Mouse (Mus musculus): ENCODE results near the gene Gm20509. TPM values are rescaled to one million over a fixed set of nuclear protein-coding genes. Genes with fewer than 3 reads are reported as not detected.

Gene Gm20509
- total and polyA plus RNA-seq, 3 experiments: not detected

DNA sequence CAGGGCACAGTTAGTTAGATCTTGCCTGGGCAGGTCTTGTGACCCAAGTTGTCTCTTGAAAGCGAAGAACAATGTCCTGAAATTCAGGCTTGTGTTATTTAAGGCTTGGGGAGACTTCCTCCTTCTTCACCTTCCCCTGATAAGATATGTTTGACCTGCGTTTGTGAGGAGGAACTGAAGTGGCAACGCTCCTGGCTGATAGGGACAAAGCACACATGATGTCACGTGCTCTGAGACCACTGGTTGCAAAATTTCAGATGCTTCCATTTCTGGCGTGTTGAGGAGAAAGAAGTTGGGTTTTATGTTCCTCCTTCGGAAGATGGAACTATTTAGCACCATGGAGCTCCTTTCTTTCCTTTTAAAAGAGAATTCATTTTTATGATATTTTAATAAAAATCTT is 16.4 kb upstream of the Gm20509 start:
- DNase-seq (ENCODE audit: extremely low read depth): no peak
- peaks cover 12 to 36% of the 10 kb centered on the region in 2 experiments for H3K36me3 ChIP-seq (replicated peaks in 1 of 2; ENCODE audit: control insufficient read depth in 1 of 2, insufficient read depth in 1 of 2, low read length in 1 of 2)
- H3K9me3 ChIP-seq (replicated peaks; ENCODE audit: low read length): no peaks in the 10 kb centered on the region
- H3K9ac ChIP-seq (ENCODE audit: insufficient read depth, low read depth): no peak overlapping the region
- H3K4me3 ChIP-seq (replicated peaks in 1 of 3; ENCODE audit: low read depth in 2 of 3, low read length in 2 of 3, poor library complexity in 1 of 3): no peak overlapping the region
- H3K79me2 ChIP-seq (replicated peaks; ENCODE audit: control insufficient read depth, extremely low read depth, insufficient read depth, poor library complexity, severe bottlenecking): no peaks in the 10 kb centered on the region
- in situ Hi-C loops (cut with MboI; ENCODE audit: low pct_ligation_motif_present, low pct_unique_long_range_greater_than_20kb, low sequenced_read_pairs): loop anchor here (25.0 kb wide), 1 partner anchor 324 kb away; no protein-coding TSS in a partner anchor
- peaks cover 7 to 83% of the 10 kb centered on the region in 2 experiments; a peak in 3 of 4 replicates for H3K4me1 ChIP-seq (ENCODE audit: control insufficient read depth in 1 of 2, insufficient read depth in 2 of 2)
- dilution Hi-C loops (cut with MboI; ENCODE audit: extremely low pct_ligation_motif_present, extremely low pct_unique_long_range_greater_than_20kb, low sequenced_read_pairs): no loop called here
- no peak overlapping the region for H3K27ac ChIP-seq (ENCODE audit: insufficient read depth, low read depth)
- H3K27me3 ChIP-seq (replicated peaks): no peaks in the 10 kb centered on the region
- TF ChIP-seq E2F4 (IDR thresholded peaks at IDR 0.05; ENCODE audit: insufficient replicate concordance, low read depth, low read length) (no peak), TCF12 (IDR thresholded peaks at IDR 0.05; ENCODE audit: low read depth, low read length) (no peak), GABPA (IDR thresholded peaks at IDR 0.05; ENCODE audit: insufficient replicate concordance, low read depth, low read length) (no peak), RCOR1 (conservative IDR thresholded peaks at IDR 0.05; ENCODE audit: low read depth, low read length) (no peak), KAT2A (IDR thresholded peaks at IDR 0.05; ENCODE audit: insufficient replicate concordance, low read length) (no peak), NRF1 (IDR thresholded peaks at IDR 0.05; ENCODE audit: low read depth, low read length) (no peak), CHD1 (IDR thresholded peaks at IDR 0.05; ENCODE audit: low read depth, low read length) (no peak), MAFK (IDR thresholded peaks at IDR 0.05; ENCODE audit: insufficient replicate concordance, low read length) (no peak), MAZ (IDR thresholded peaks at IDR 0.05; ENCODE audit: low read depth, low read length) (no peak), HCFC1 (IDR thresholded peaks at IDR 0.05; ENCODE audit: low read depth, low read length) (no peak), ETS1 (conservative IDR thresholded peaks at IDR 0.05; ENCODE audit: low read depth, low read length) (no peak), ZKSCAN1 (IDR thresholded peaks at IDR 0.05; ENCODE audit: borderline replicate concordance, low read depth, low read length) (no peak), MEF2A (IDR thresholded peaks at IDR 0.05; ENCODE audit: borderline replicate concordance, low read depth, low read length) (no peak), POLR2A (IDR thresholded peaks at IDR 0.05; ENCODE audit: low read depth, low read length) (no peak), ZC3H11A (IDR thresholded peaks at IDR 0.05; ENCODE audit: low read depth, low read length) (no peak), CHD2 (IDR thresholded peaks at IDR 0.05; ENCODE audit: low read length) (no peak), USF1 (IDR thresholded peaks at IDR 0.05; ENCODE audit: low read depth, low read length) (no peak), JUND (conservative IDR thresholded peaks at IDR 0.05; ENCODE audit: low read depth, low read length) (no peak), JUN (IDR thresholded peaks at IDR 0.05; ENCODE audit: insufficient read depth, low read depth, low read length) (no peak), RAD21 (IDR thresholded peaks at IDR 0.05; ENCODE audit: low read depth, low read length) (no peak)
- no peak overlapping the region for H3K4me2 ChIP-seq (ENCODE audit: insufficient read depth, low read depth, poor library complexity, severe bottlenecking)

DNA sequence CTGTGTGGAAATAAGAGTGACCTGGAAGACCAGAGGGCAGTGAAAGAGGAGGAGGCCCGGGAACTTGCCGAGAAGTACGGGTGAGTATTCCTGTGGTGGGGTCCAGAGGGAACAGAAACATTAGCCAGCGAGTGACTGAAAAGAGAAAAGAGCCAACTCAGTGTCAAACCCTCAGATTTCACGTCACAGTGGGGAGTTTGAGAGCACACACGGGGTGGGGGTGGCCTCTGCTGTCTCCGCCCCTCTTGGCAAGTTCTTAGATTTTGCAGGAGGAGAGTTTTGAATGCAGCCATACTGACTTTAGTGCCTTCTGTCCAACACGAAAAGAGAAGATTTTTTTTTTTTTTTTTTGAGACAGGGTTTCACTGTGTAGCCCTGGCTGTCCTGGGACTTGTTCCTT is 15.1 kb upstream of the Gm20509 start:
- peaks cover 12 to 35% of the 10 kb centered on the region in 2 experiments for H3K36me3 ChIP-seq (replicated peaks in 1 of 2; ENCODE audit: control insufficient read depth in 1 of 2, insufficient read depth in 1 of 2, low read length in 1 of 2)
- no peaks in the 10 kb centered on the region for H3K79me2 ChIP-seq (replicated peaks; ENCODE audit: control insufficient read depth, extremely low read depth, insufficient read depth, poor library complexity, severe bottlenecking)
- no peak overlapping the region for H3K4me3 ChIP-seq (replicated peaks in 1 of 3; ENCODE audit: low read depth in 2 of 3, low read length in 2 of 3, poor library complexity in 1 of 3)
- H3K27ac ChIP-seq (ENCODE audit: insufficient read depth, low read depth): no peak overlapping the region
- H3K4me2 ChIP-seq (ENCODE audit: insufficient read depth, low read depth, poor library complexity, severe bottlenecking): no peak overlapping the region
- H3K27me3 ChIP-seq (replicated peaks): no peaks in the 10 kb centered on the region
- dilution Hi-C loops (cut with MboI; ENCODE audit: extremely low pct_ligation_motif_present, extremely low pct_unique_long_range_greater_than_20kb, low sequenced_read_pairs): no loop called here
- in situ Hi-C loops (cut with MboI; ENCODE audit: low pct_ligation_motif_present, low pct_unique_long_range_greater_than_20kb, low sequenced_read_pairs): loop anchor here (25.0 kb wide), 1 partner anchor 325 kb away; no protein-coding TSS in a partner anchor
- DNase-seq (ENCODE audit: extremely low read depth): no peak
- no peak overlapping the region for H3K9ac ChIP-seq (ENCODE audit: insufficient read depth, low read depth)
- no peaks in the 10 kb centered on the region for H3K9me3 ChIP-seq (replicated peaks; ENCODE audit: low read length)
- TF ChIP-seq E2F4 (IDR thresholded peaks at IDR 0.05; ENCODE audit: insufficient replicate concordance, low read depth, low read length): no peak
- no peak for TF ChIP-seq RAD21 (IDR thresholded peaks at IDR 0.05; ENCODE audit: low read depth, low read length)
- no peak for TF ChIP-seq IRF4 (IDR thresholded peaks at IDR 0.05; ENCODE audit: low read depth, low read length)
- TF ChIP-seq NRF1 (IDR thresholded peaks at IDR 0.05; ENCODE audit: low read depth, low read length): no peak
- TF ChIP-seq PAX5 (IDR thresholded peaks at IDR 0.05; ENCODE audit: low read length): no peak
- TF ChIP-seq MAZ (IDR thresholded peaks at IDR 0.05; ENCODE audit: low read depth, low read length): no peak
- TF ChIP-seq CHD1 (IDR thresholded peaks at IDR 0.05; ENCODE audit: low read depth, low read length): no peak
- TF ChIP-seq JUND (conservative IDR thresholded peaks at IDR 0.05; ENCODE audit: low read depth, low read length): no peak
- TF ChIP-seq MEF2A (IDR thresholded peaks at IDR 0.05; ENCODE audit: borderline replicate concordance, low read depth, low read length): no peak
- no peak for TF ChIP-seq BHLHE40 (IDR thresholded peaks at IDR 0.05; ENCODE audit: low read depth, low read length)
- no peak for TF ChIP-seq ZC3H11A (IDR thresholded peaks at IDR 0.05; ENCODE audit: low read depth, low read length)
- TF ChIP-seq TBP (conservative IDR thresholded peaks at IDR 0.05; ENCODE audit: low read depth, low read length): no peak
- TF ChIP-seq USF2 (conservative IDR thresholded peaks at IDR 0.05; ENCODE audit: low read depth, low read length): no peak
- TF ChIP-seq HCFC1 (IDR thresholded peaks at IDR 0.05; ENCODE audit: low read depth, low read length): no peak
- TF ChIP-seq MYC (IDR thresholded peaks at IDR 0.05; ENCODE audit: low read depth, low read length): no peak
- TF ChIP-seq CHD2 (IDR thresholded peaks at IDR 0.05; ENCODE audit: low read length): no peak
- no peak for TF ChIP-seq ETS1 (conservative IDR thresholded peaks at IDR 0.05; ENCODE audit: low read depth, low read length)
- TF ChIP-seq CTCF (conservative IDR thresholded peaks at IDR 0.05 in 1 of 2, IDR thresholded peaks at IDR 0.05 in 1 of 2; ENCODE audit: low read depth in 2 of 2, low read length in 2 of 2): no peak
- H3K4me1 ChIP-seq (ENCODE audit: control insufficient read depth in 1 of 2, insufficient read depth in 2 of 2): peaks cover 7 to 81% of the 10 kb centered on the region in 2 experiments; a peak in 3 of 4 replicates
